Mouse (Mus musculus) B cell, adult 2 months (primary cell): Measurements from ENCODE around the gene Men1.
A peak's percentile ranks its signal among the peaks of the same experiment; 100 is the strongest.
"Not testable (repeated sequence)": the region's sequence is repeated elsewhere in the genome, so short reads cannot be mapped to it uniquely, and the experiment has no call there.

Source experiments
- DNase-seq, 2 experiments: peaks; one replicate each; pipeline ENCODE4 v3.0.0; 2022

Gene Men1

GRCm38 (mm10) chr19:6305517-6306115 is 29.2 kb upstream of the Men1 start:
- no peak for DNase-seq

GRCm38 (mm10) chr19:6306137-6306551 is 28.6 kb upstream of the Men1 start, which contains the start of gene Cdc42bpg:
Cdc42bpg (plus strand) TSS chr19:6306456.
- DNase-seq = peak; percentile 87 to 88

GRCm38 (mm10) chr19:6306586-6306985 is 28.2 kb upstream of the Men1 start:
- peak; percentile 91 to 93 for DNase-seq

GRCm38 (mm10) chr19:6307733-6308531 is 26.8 kb upstream of the Men1 start:
- no peak for DNase-seq

- DNase-seq = no peak
Measured at GRCm38 (mm10) chr19:6310181-6310580, 24.6 kb upstream of the Men1 start.

- DNase-seq = not testable (repeated sequence)
Measured at GRCm38 (mm10) chr19:6311783-6312182, 23.0 kb upstream of the Men1 start.

GRCm38 (mm10) chr19:6313796-6314195 is 21.0 kb upstream of the Men1 start:
- no peak for DNase-seq

- DNase-seq = no peak
Measured at GRCm38 (mm10) chr19:6314513-6314912, 20.3 kb upstream of the Men1 start.

GRCm38 (mm10) chr19:6315573-6315972 is 19.2 kb upstream of the Men1 start:
- no peak for DNase-seq

- no peak for DNase-seq
Measured at GRCm38 (mm10) chr19:6318145-6318544, 16.6 kb upstream of the Men1 start.

- no peak for DNase-seq
Measured at GRCm38 (mm10) chr19:6321358-6321757, 13.4 kb upstream of the Men1 start.

GRCm38 (mm10) chr19:6321786-6322621 is 12.8 kb upstream of the Men1 start:
- no peak for DNase-seq

GRCm38 (mm10) chr19:6324751-6325150 is 10.0 kb upstream of the Men1 start:
- no peak for DNase-seq

- no peak for DNase-seq
Measured at GRCm38 (mm10) chr19:6331178-6331577, 3.6 kb upstream of the Men1 start.

- DNase-seq = peak; percentile 74 to 77
Measured at GRCm38 (mm10) chr19:6331719-6332516, 2.9 kb upstream of the Men1 start.

GRCm38 (mm10) chr19:6333761-6334595 is 801 bp upstream of the Men1 start:
- no peak for DNase-seq

- DNase-seq = no peak
Measured at GRCm38 (mm10) chr19:6335458-6335827, 664 bp downstream of the Men1 start.

GRCm38 (mm10) chr19:6336920-6337319 is 2.1 kb downstream of the Men1 start:
- DNase-seq = no peak

- no peak for DNase-seq
Measured at GRCm38 (mm10) chr19:6338171-6338570, 3.4 kb downstream of the Men1 start.

GRCm38 (mm10) chr19:6338716-6339115 is 3.9 kb downstream of the Men1 start:
- no peak for DNase-seq

- DNase-seq = no peak
Measured at GRCm38 (mm10) chr19:6339191-6339590, 4.4 kb downstream of the Men1 start.
